Mouse (Mus musculus): Measurements from ENCODE around the gene F3. TPM values are rescaled to one million over a fixed set of nuclear protein-coding genes. Genes with fewer than 3 reads are reported as not detected.
"Not testable (repeated sequence)": the region's sequence is repeated elsewhere in the genome, so short reads cannot be mapped to it uniquely, and the experiment has no call there.

The F3 gene
- total RNA-seq, 2 experiments from 2014 or later: 4.3 to 6.1 TPM

- no peak for DNase-seq
Measured at GRCm38 (mm10) chr3:121738742-121739342, 15.5 kb downstream of the F3 start.

DNA sequence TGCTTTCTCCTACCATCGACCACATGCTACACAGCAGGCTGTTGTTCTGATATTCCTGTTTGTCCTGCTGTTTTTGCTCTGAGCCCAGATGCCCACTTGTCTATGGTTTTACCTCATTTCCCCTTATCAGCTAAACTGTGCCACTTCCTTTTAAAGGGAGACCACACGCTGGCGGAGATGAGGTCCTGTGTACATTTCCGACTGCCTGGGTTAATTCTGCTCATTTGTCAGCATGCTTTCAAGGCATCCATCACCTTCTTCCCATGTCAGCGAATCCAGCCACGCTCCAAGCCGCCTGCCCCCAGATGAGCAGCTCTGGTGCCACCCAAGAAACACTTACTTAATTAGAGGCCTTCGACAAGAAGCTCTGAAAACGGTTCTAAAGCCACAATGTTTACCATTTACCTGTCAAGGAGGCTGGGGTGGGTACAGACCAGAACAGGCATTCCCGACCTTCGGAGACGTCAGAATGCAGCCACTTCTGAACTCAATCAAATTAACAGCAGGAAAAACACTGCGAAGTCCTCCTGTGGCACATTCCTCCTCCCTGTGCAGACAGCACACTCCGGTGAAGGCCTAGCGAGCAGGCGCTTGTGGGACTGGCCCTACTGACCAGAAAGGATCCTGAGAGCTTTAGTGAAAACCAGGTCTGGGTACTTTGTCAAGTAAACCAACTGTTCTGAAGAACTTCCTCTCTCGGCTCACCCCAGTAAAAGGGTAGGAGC lies 16.3 kb downstream of the F3 start:
- DNase-seq: no peak

DNA sequence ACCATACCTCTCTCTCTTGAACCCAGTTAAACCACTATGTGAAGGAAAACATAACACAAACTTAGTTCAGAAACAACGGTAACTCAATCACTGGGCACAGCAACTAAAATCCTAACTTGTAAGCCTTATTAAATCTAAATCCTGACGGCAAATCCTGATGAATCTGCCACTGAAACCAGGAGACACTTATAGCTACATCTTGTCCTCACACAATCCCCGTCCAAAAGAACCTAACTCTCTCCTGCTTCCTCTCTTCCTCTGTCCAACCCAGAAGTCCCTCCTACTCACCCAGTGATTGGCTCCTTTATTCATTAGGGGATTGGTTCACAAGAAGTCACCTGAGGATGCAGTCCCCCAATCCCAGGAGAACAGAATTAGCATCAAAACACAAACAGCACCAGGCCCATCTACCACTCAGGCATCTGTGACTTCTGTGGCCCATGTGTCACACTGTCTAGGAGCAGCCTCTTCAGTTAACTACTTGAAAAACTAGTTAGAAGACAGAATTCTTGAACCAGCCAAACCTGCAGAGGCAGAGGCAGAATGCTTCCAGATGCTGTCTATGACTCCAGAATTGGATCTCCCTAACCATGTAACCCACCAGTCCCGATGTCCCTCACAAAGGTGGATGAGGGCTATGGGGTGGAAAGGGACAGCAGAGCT lies 18.0 kb downstream of the F3 start:
- DNase-seq: not testable (repeated sequence)

DNA sequence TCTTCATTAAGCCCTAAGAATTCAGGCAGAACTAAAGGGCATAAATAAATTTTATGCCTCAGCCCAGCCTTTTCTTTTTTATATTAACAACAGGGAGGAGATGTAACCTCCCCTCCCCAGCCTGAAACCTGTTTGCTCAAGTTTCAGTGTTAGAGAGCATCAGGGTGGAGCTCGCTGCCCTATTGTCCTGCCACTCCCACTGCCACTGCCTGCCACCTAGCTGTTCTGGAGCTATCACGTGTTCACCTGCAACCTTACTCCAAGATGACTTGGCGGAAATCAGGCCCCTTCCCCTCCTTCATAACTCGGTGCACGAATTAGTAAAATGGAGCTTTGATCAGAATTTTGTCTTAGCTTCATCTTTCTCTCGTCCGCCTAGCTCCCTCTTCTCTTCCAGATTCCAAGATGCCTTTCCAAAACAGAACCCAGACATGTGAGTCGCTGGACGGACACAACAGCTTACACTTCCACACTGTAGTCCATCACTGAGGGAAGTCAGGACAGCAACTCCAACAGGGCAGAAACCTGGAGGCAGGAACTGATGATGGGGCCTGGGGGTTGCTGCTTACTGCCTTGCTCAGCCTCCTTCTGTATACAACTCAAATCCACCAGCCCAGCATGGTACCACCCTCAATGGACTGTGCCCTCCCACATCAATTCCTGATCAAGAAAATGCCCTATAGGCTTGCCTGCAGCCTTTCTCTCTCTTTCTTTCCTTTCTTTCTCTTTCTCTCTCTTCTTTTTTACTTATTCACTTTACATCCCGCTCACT lies 31.2 kb downstream of the F3 start:
- DNase-seq: not testable (repeated sequence)

DNA sequence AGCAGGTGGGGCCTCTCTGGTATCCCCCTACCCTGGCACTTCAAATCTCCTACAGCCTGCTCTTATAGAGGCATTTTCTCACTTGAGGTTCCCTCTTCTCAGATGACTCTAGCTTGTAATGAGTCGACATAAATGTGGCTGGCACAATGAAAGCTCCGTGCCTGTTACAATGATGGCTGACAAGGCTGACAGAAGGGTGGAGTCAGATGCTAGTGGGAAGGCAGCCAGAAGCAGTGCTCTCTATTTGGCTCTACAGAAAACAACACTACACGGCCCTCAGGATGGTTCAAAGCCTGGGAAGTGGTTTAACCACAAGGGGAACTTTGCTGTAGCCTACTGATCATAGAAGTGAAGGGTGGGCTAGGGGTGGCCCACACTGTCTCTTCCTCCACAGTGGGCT lies 31.8 kb downstream of the F3 start:
- DNase-seq: no peak

DNA sequence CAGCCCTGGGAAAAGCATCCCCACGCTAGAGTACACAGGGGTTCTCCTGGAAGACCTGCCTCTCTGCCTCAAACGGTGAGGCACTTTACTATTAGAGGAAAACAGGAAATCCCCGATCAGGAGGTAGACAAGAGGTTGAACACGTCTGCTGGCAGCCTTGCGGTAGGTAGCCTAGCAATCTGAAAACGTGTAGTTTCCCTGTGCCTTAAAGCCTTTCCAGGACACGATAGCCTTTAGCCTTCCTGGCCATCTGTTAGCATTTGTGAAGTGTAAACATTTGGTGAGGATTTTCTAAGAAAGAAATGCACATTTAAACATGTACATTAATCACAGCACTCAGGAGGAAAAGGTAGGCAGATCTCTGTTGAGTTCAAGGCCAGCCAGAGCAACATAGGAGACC lies 35.0 kb downstream of the F3 start:
- no peak for DNase-seq

- no peak for DNase-seq
Measured at GRCm38 (mm10) chr3:121762056-121762852, 38.9 kb downstream of the F3 start.

- DNase-seq: no peak
Measured at GRCm38 (mm10) chr3:121766048-121766447, 42.7 kb downstream of the F3 start.

DNA sequence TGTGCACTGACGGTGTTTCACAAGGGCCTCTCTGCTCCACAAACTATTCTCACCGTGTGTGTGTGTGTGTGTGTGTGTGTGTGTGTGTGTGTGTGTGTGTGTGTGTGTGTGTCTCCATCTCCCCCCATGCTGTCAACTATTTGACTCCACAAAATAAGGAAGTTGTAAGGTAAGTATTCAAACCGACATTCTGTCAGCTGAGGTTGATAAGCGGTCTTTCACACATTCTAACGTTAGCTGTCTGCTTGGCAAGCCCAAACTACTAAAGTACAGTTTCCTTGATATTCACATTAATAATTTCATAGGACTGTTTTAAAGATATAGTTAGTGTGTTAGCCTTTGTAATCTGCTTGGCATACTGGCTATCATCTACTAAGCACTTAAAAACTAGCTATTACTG lies 43.5 kb downstream of the F3 start:
- no peak for DNase-seq

DNA sequence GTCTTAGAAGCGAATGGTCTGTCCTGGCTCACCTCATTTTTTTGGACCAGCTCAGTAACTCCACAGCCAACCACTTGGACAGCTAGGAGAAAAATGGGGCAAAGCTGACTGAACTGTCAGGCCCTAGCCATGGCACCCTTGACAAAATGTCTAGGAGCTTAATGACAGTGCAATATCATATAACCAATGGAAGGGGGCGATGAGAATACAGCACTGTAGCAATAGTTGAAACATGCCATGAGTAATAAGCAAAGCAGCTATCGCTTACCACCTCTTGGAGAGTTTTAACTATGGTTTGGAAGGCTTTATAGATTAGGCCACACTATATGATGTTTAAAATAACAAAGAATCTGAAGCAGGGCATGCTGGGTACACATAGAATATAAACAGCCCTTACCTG lies 45.4 kb downstream of the F3 start:
- DNase-seq: no peak

GRCm38 (mm10) chr3:121773336-121773735 lies 50.0 kb downstream of the F3 start:
- not testable (repeated sequence) for DNase-seq

- no peak for DNase-seq
Measured at GRCm38 (mm10) chr3:121777943-121778342, 54.6 kb downstream of the F3 start.

DNA sequence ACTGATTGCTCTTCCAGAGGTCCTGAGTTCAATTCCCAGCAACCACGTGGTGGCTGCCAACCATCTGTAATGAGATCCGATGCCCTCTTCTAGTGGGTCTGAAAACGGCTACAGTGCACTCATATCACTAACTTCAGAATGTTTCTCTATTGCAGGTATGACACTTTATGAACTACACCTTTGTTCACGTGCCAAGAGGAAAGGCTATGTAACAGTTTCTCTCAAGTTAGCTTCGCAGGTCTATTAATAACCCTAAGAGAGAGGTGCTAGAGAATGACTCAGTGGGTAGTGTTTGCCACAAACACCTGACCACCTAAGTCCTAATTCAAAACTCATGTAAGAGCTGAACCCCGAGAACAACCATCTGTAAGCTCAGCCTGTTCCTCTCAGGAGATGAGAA lies 59.7 kb downstream of the F3 start:
- DNase-seq: no peak

Other genes with a start within 250 kb of the F3 start
- gene Slc44a3, start 191.1 kb upstream of the F3 start, total RNA-seq (2021): under 1 TPM in 1 of 2 experiments, not detected in 1; 0.40 TPM
- not detected for gene 4930432M17Rik, start 52.8 kb upstream of the F3 start, total RNA-seq (2021)
- 10 to 100 TPM; 40.1 to 42.3 TPM for gene Abcd3, start 91.8 kb downstream of the F3 start, total RNA-seq (2021)
- gene Arhgap29, start 229.0 kb downstream of the F3 start, total RNA-seq (2021): 10 to 100 TPM; 18.3 to 19.1 TPM